Mouse (Mus musculus): Measurements from ENCODE around the gene Nav3. TPM values are rescaled to one million over a fixed set of nuclear protein-coding genes. Genes with fewer than 3 reads are reported as not detected.

Gene Nav3
- polyA plus RNA-seq, 1 experiment from 2014 or later, result 2.4 TPM

GRCm38 (mm10) chr10:110154001-110154872 is 301.8 kb downstream of the Nav3 start:
- Histone ChIP-seq H3K27ac (ENCODE audit: low read length) (no peak overlapping the region), H3K9ac (ENCODE audit: low read length) (no peak overlapping the region), H3K36me3 (ENCODE audit: control insufficient read depth, insufficient read depth, low read length) (no peaks in the 10 kb centered on the region), H3K4me2 (ENCODE audit: low read depth, low read length) (no peak overlapping the region), H3K4me3 (replicated peaks; ENCODE audit: low read length) (no peak overlapping the region), H3K27me3 (ENCODE audit: control insufficient read depth, insufficient read depth, low read length) (no peaks in the 10 kb centered on the region), H3K9me3 (replicated peaks; ENCODE audit: control insufficient read depth, low read length) (no peaks in the 10 kb centered on the region), H3K4me1 (ENCODE audit: control insufficient read depth, insufficient read depth, low read length) (no peaks in the 10 kb centered on the region)
- ATAC-seq (ENCODE audit: insufficient read depth, low FRiP score), result no peak
- 83% methylated on average over 6 of the region's 6 CpGs for WGBS

- no peaks in the 10 kb centered on the region for H3K36me3 ChIP-seq (ENCODE audit: control insufficient read depth, insufficient read depth, low read length)
- H3K4me3 ChIP-seq (replicated peaks; ENCODE audit: low read length), result no peak overlapping the region
- no peak overlapping the region for H3K27ac ChIP-seq (ENCODE audit: low read length)
- H3K9me3 ChIP-seq (replicated peaks; ENCODE audit: control insufficient read depth, low read length), result no peaks in the 10 kb centered on the region
- no peak overlapping the region for H3K4me2 ChIP-seq (ENCODE audit: low read depth, low read length)
- no peaks in the 10 kb centered on the region for H3K27me3 ChIP-seq (ENCODE audit: control insufficient read depth, insufficient read depth, low read length)
- no peak overlapping the region for H3K9ac ChIP-seq (ENCODE audit: low read length)
- no peak for ATAC-seq (ENCODE audit: insufficient read depth, low FRiP score)
- no peaks in the 10 kb centered on the region for H3K4me1 ChIP-seq (ENCODE audit: control insufficient read depth, insufficient read depth, low read length)
Measured at GRCm38 (mm10) chr10:110120572-110120971, 335.4 kb downstream of the Nav3 start.

- Histone ChIP-seq H3K36me3 (ENCODE audit: control insufficient read depth, insufficient read depth, low read length) (no peaks in the 10 kb centered on the region), H3K27me3 (ENCODE audit: control insufficient read depth, insufficient read depth, low read length) (no peaks in the 10 kb centered on the region), H3K4me3 (replicated peaks; ENCODE audit: low read length) (no peak overlapping the region), H3K9me3 (replicated peaks; ENCODE audit: control insufficient read depth, low read length) (no peaks in the 10 kb centered on the region), H3K4me1 (ENCODE audit: control insufficient read depth, insufficient read depth, low read length) (no peaks in the 10 kb centered on the region), H3K27ac (ENCODE audit: low read length) (no peak overlapping the region), H3K4me2 (ENCODE audit: low read depth, low read length) (no peak overlapping the region), H3K9ac (ENCODE audit: low read length) (no peak overlapping the region)
- WGBS, result 50% methylated on average over 2 of the region's 2 CpGs
- no peak for ATAC-seq (ENCODE audit: insufficient read depth, low FRiP score)
Measured at GRCm38 (mm10) chr10:110117341-110117740, 338.7 kb downstream of the Nav3 start.

- no peaks in the 10 kb centered on the region for H3K36me3 ChIP-seq (ENCODE audit: control insufficient read depth, insufficient read depth, low read length)
- 62% methylated on average over 5 of the region's 5 CpGs for WGBS
- H3K4me2 ChIP-seq (ENCODE audit: low read depth, low read length), result no peak overlapping the region
- H3K4me1 ChIP-seq (ENCODE audit: control insufficient read depth, insufficient read depth, low read length), result no peaks in the 10 kb centered on the region
- no peak for ATAC-seq (ENCODE audit: insufficient read depth, low FRiP score)
- H3K4me3 ChIP-seq (replicated peaks; ENCODE audit: low read length), result no peak overlapping the region
- H3K9ac ChIP-seq (ENCODE audit: low read length), result no peak overlapping the region
- H3K27ac ChIP-seq (ENCODE audit: low read length), result no peak overlapping the region
- H3K27me3 ChIP-seq (ENCODE audit: control insufficient read depth, insufficient read depth, low read length), result no peaks in the 10 kb centered on the region
- H3K9me3 ChIP-seq (replicated peaks; ENCODE audit: control insufficient read depth, low read length), result no peaks in the 10 kb centered on the region
Measured at GRCm38 (mm10) chr10:110112669-110113458, 343.1 kb downstream of the Nav3 start.

- Histone ChIP-seq H3K4me1 (ENCODE audit: control insufficient read depth, insufficient read depth, low read length) (no peaks in the 10 kb centered on the region), H3K27me3 (ENCODE audit: control insufficient read depth, insufficient read depth, low read length) (no peaks in the 10 kb centered on the region), H3K36me3 (ENCODE audit: control insufficient read depth, insufficient read depth, low read length) (no peaks in the 10 kb centered on the region), H3K27ac (ENCODE audit: low read length) (no peak overlapping the region), H3K4me3 (replicated peaks; ENCODE audit: low read length) (no peak overlapping the region), H3K9ac (ENCODE audit: low read length) (no peak overlapping the region), H3K9me3 (replicated peaks; ENCODE audit: control insufficient read depth, low read length) (no peaks in the 10 kb centered on the region), H3K4me2 (ENCODE audit: low read depth, low read length) (no peak overlapping the region)
- ATAC-seq (ENCODE audit: insufficient read depth, low FRiP score), result no peak
- 75% methylated on average over 6 of the region's 6 CpGs for WGBS
Measured at GRCm38 (mm10) chr10:110103255-110103654, 352.7 kb downstream of the Nav3 start.

- Histone ChIP-seq H3K4me2 (ENCODE audit: low read depth, low read length) (no peak overlapping the region), H3K9me3 (replicated peaks; ENCODE audit: control insufficient read depth, low read length) (no peaks in the 10 kb centered on the region), H3K27ac (ENCODE audit: low read length) (no peak overlapping the region), H3K36me3 (ENCODE audit: control insufficient read depth, insufficient read depth, low read length) (no peaks in the 10 kb centered on the region), H3K4me1 (ENCODE audit: control insufficient read depth, insufficient read depth, low read length) (no peaks in the 10 kb centered on the region), H3K27me3 (ENCODE audit: control insufficient read depth, insufficient read depth, low read length) (no peaks in the 10 kb centered on the region), H3K4me3 (replicated peaks; ENCODE audit: low read length) (no peak overlapping the region), H3K9ac (ENCODE audit: low read length) (no peak overlapping the region)
- 46% methylated on average over 4 of the region's 4 CpGs for WGBS
- ATAC-seq (ENCODE audit: insufficient read depth, low FRiP score), result no peak
Measured at GRCm38 (mm10) chr10:110102231-110102630, 353.8 kb downstream of the Nav3 start.

GRCm38 (mm10) chr10:110094433-110094832 is 361.6 kb downstream of the Nav3 start:
- Histone ChIP-seq H3K36me3 (ENCODE audit: control insufficient read depth, insufficient read depth, low read length) (no peaks in the 10 kb centered on the region), H3K27ac (ENCODE audit: low read length) (no peak overlapping the region), H3K27me3 (ENCODE audit: control insufficient read depth, insufficient read depth, low read length) (no peaks in the 10 kb centered on the region), H3K4me3 (replicated peaks; ENCODE audit: low read length) (no peak overlapping the region), H3K9me3 (replicated peaks; ENCODE audit: control insufficient read depth, low read length) (no peaks in the 10 kb centered on the region), H3K4me2 (ENCODE audit: low read depth, low read length) (no peak overlapping the region), H3K9ac (ENCODE audit: low read length) (no peak overlapping the region), H3K4me1 (ENCODE audit: control insufficient read depth, insufficient read depth, low read length) (no peaks in the 10 kb centered on the region)
- ATAC-seq (ENCODE audit: insufficient read depth, low FRiP score), result no peak

GRCm38 (mm10) chr10:110088444-110089061 is 367.5 kb downstream of the Nav3 start:
- Histone ChIP-seq H3K27ac (ENCODE audit: low read length) (no peak overlapping the region), H3K4me1 (ENCODE audit: control insufficient read depth, insufficient read depth, low read length) (no peaks in the 10 kb centered on the region), H3K4me2 (ENCODE audit: low read depth, low read length) (no peak overlapping the region), H3K4me3 (replicated peaks; ENCODE audit: low read length) (no peak overlapping the region), H3K9ac (ENCODE audit: low read length) (no peak overlapping the region), H3K27me3 (ENCODE audit: control insufficient read depth, insufficient read depth, low read length) (no peaks in the 10 kb centered on the region), H3K36me3 (ENCODE audit: control insufficient read depth, insufficient read depth, low read length) (no peaks in the 10 kb centered on the region), H3K9me3 (replicated peaks; ENCODE audit: control insufficient read depth, low read length) (no peaks in the 10 kb centered on the region)
- WGBS, result 77% methylated on average over 5 of the region's 5 CpGs
- ATAC-seq (ENCODE audit: insufficient read depth, low FRiP score), result no peak

- no peak for ATAC-seq (ENCODE audit: insufficient read depth, low FRiP score)
- no peak overlapping the region for H3K9ac ChIP-seq (ENCODE audit: low read length)
- WGBS, result 69% methylated on average over 1 of the region's 1 CpGs
Measured at GRCm38 (mm10) chr10:110085903-110086302, 370.1 kb downstream of the Nav3 start.

More at GRCm38 (mm10) chr10:110085903-110086302, 370.1 kb downstream of the Nav3 start:
- no peaks in the 10 kb centered on the region for H3K4me1 ChIP-seq (ENCODE audit: control insufficient read depth, insufficient read depth, low read length)
- H3K4me2 ChIP-seq (ENCODE audit: low read depth, low read length), result no peak overlapping the region
- no peaks in the 10 kb centered on the region for H3K9me3 ChIP-seq (replicated peaks; ENCODE audit: control insufficient read depth, low read length)
- H3K27ac ChIP-seq (ENCODE audit: low read length), result no peak overlapping the region
- H3K27me3 ChIP-seq (ENCODE audit: control insufficient read depth, insufficient read depth, low read length), result no peaks in the 10 kb centered on the region
- H3K36me3 ChIP-seq (ENCODE audit: control insufficient read depth, insufficient read depth, low read length), result no peaks in the 10 kb centered on the region
- no peak overlapping the region for H3K4me3 ChIP-seq (replicated peaks; ENCODE audit: low read length)
